Mouse (Mus musculus) c-Kit-positive CD71-negative TER-119-negative erythroid progenitor cells, embryonic 14.5 days (primary cell): ENCODE results near the gene Sipa1l1.
"Not testable (repeated sequence)": the region's sequence is repeated elsewhere in the genome, so short reads cannot be mapped to it uniquely, and the experiment has no call there.

ENCODE experiments used
- DNase-seq: peaks from one replicate; pipeline ENCODE4 v3.0.0-alpha.2; 2013; ENCODE audit warnings: low read depth

Gene Sipa1l1

DNA sequence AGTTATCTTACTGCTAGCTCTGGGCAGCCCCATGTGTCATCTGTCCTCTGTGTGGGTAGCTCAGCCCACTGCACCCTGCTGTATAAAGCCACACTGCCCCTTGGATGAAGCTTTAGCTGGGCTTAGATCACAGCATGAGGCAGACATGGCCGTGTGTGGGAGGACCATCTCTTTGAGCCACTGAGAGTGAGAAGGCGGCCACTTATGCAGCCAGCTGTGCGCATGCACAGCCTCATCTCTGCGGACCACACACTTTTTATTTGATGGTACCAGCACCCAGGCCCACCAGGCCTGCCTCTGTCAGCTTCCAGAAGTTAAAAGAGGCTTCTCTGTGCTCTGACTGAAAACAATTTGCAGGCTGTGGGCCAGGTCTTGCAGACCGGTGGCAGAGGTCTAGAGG lies 308.7 kb downstream of the Sipa1l1 start:
- DNase-seq, result no peak

DNA sequence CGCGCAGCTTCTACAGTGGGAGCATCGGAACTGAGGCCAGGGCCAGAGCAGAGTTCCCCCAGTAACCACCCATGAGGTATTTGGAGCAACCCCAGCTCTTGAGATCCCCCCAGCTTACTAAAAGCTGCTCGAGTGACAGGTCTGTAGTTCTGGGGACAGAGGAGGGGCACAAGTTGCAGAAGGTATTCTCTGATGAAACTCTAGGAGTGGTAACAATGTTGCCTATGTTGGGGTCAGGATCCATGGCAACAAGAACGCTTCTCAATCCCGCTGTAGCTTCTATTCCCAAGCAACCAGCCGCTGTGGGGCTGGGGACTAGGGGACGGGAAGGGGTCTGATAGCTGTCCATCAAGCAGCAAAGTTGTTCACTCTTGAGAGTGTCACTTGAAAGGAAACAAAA lies 309.1 kb downstream of the Sipa1l1 start:
- DNase-seq, result no peak

DNA sequence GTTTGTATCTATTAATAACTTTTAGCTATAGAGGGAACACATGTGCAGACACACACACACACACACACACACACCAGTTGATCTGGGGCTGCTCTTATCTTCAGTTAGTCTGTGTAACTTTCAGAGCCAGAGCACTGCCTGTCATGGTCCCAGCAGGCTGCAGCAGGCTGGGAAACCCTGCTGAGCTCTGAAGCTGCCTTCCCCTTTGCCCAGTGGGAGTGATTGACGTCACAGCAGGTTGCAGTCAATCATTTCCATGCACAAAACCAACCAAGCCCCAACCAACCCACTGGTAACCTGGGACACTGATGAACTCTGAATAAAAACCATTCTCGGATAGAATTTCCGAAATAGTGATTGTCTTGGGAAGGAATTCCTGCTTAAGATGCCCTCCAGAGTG lies 310.3 kb downstream of the Sipa1l1 start:
- no peak for DNase-seq

DNA sequence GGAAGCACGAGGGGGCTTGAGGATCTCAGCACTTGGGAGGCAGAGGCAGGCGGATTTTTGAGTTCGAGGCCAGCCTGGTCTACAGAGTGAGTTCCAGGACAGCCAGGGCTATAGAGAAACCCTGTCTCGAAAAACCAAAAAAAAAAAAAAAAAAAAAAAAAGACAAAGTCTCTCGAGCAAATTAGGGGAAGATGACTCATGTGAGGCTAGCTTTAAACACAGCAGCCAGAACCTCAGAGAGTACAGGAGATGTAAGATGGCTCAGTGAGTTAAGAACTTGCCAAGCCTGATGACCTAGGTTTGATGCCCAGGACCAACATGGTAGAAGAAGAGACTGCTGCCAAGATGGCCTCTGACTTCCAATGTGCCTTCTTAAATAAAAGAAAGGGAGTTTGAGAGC lies 311.3 kb downstream of the Sipa1l1 start:
- not testable (repeated sequence) for DNase-seq

DNA sequence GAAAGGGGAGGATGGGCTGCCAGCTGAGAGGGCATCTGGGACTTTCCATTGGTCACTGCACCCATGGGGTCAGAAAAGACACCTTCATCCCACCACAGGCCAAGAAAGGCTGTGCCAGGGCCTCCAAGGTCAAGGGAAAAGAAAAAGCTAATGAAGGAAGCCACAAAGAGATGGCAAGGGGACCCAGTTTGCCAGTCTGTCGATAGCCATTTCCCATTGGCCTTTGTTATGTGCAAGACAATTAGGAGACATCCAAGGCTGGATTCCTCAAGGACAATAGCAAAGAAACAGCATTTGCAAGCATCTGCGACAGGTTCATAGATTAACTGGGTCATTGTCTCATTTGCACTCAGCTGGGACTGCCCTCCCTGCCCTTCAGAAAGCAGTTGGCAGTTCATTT lies 316.3 kb downstream of the Sipa1l1 start:
- no peak for DNase-seq

DNA sequence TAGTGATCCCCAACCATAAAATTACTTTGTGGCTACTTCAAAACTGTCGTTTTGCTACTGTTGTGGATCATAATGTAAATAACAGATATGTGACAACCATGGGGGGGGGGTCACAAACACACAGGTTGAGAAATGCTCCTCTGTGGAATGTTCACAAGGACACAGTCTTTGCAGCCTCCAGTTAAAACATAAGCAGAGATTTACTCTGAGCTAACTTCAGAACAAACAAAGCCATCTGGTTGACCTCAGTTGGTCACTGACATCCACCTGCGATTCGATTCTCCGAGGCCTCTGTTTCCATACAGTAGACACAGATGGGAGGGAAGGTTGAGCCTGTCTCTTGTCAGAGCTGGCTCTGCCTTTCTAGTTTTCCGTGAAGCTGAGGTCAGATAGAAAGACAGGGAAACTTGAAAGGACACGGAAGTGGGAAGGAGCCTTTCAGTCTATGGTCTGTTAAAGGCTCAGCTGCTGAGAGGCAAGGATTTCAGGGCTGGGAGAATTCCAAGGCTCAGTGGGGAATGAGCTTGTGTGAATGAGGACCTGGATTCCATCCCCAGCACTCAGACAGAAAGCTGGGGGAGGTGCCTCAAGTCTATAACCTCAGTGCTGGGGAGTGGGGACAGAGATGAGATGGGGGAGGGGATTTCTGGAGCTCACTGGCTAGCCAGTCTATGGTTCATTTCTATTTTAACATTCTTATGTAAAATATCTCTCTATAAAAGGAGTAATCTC lies 317.9 kb downstream of the Sipa1l1 start:
- DNase-seq, result no peak

DNA sequence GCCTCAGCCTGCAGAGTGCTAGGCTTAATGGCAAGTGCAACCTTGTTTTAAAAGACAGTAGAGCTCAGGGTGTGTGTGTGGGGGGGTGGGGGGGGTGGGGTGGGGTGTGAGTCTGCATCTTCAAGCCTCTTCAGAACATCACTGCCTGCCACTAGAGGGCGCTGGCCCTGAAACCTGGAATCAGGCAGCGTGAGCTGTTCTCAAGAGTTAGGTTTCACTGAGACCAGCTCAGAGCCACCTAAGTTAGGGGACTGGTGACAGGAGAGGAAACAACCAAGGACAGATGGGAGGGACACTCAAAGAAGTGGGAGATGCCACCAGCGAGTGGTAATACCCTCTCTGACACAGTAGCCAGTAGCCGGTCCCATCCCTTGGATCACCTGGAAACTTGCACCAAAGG lies 320.0 kb downstream of the Sipa1l1 start:
- peak; percentile 52 for DNase-seq

DNA sequence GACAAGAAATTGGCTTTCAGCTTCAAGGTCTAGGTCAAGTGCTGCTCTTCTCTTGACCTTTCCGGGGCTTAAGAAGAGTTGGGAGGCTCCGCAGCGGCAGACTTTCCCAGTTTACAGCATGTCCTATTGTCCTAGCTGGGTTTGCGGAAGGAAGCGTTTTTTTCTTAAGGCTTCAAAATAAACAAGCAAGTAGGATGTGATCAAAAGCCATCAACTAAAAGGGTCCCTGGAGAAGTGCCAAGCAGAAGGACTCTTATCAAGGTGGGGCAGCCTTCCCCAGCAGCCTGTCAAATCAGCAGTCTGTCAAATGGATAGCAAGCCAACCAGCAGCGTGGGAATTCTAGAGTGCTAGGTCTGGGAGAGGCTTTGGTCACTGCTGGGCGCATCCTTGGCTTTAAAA lies 320.5 kb downstream of the Sipa1l1 start:
- DNase-seq, result no peak

DNA sequence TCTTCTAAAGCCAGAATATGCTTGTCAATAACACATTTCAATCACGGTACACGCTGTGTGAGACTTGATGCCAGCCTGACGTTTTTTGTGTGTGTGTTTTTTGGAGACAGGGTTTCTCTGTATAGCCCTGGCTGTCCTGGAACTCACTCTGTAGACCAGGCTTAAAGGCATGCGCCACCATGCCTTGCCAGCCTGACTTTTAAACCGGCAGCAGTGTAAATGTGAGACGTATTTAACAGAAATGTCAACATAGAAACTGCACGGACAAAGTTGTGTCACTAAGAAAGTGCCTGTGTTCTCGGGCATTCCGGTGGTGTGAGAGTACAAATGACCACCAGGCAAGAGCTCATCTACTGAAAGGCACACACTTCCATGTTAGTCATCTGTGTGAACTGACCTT lies 323.3 kb downstream of the Sipa1l1 start:
- DNase-seq, result no peak

DNA sequence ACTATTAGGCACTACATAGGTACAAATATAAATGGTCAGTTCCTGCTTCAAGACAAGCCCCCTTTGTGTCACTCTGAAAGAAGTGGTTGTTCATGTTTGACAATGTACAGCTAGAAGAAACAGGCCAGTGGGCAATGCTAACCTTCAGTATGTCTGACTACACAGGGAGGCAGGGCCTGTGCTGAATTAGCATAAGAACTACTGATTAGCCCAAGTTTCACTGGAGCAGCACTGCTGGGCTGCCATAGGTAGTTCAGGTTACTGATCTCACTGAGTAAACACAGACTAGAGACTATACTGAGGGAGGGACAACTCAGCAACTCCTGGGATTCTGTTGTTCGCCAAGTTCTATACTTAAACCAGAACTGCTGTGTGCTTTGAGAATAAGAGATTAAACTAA lies 324.1 kb downstream of the Sipa1l1 start:
- DNase-seq, result not testable (repeated sequence)

DNA sequence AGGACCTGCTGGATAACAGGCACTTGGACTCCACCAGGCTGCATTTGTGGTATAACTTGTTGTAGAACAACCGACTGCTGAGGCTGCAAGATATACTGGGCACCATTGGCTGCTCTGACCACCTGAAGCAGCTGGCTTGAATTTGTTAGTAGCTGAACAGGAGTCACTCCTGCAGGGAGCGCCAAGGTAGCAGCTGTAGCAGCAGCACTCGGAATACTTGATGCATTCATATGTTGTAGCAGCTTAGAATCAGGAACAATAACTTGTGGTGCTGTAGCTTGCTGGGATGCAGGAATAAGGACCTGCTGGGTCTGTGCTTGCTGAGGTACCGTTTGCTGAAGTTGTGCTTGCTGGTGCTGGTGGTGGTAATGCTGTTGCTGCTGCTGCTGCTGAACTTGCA lies 326.8 kb downstream of the Sipa1l1 start:
- DNase-seq, result no peak

DNA sequence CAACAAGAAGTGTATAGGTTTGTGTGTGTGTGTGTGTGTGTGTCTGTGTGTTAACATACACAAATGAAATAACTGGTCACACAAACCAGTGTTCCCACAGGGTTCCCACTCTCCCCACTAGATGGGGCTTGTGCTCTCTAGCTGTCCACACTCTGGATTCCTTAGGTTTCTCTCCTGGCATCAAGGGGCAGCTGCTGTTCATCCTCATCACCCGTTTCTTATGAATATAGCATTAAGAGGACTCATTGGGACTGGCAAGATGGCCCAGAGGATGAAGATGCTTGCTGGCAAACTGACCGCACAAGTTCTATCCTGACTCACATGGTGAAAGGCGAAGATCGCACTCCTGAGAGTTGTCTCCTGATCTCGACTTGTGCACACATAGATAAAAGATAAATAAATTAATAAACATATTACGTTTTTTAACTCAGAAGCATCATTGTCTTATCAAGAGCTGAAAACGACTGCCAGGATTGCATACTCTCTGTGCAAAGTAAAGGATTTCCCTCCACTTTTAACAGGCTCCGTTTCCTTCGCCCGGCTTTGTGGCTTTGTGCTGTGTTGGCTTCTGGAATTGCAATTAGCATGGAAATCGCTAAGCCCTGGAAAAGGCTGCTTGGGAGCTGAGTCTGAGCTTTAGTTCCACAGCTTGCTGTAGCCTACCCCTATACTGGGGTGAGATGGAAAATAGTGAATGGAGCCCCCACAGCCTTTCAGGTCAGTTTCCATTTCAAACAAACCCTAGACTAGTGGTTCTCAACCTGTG lies 328.9 kb downstream of the Sipa1l1 start:
- DNase-seq, result no peak

DNA sequence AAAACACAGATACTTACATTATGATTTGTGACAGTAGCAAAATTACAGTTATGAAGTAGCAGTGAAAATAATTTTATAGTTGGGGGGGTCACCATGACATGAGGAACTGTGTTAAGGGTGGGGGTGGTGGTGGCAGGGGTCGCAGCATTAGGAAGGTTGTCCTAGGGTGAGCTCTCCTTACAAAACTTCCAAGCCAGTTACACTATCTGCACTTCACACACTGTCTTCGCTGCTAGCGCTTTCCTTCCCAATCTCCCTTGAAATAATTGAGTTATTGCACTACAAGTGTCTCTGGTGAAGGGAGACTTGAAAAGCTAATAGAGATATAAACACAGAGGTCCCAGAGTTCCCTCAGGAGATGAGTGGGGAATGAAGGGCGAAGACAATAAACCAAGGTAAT lies 329.6 kb downstream of the Sipa1l1 start:
- no peak for DNase-seq

DNA sequence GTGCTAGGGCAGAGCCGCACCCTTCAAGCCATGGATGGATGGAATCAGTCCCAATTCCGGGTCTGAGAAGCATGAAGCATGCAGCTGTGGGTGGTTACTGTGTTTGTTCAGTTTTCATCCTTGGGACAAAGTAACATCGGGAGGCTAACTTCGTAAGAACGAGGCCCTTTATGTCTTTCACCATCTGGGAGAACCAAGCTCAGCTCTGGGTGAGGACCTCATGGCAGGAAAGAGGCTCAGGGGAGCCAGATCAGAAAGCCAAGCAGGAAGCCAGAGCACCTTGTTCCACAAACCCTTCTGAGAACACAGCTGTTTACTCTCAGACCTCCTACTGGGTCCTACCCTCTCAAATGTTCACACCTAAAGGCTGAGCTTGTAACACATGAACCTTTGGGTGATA lies 330.6 kb downstream of the Sipa1l1 start:
- no peak for DNase-seq
